Mouse (Mus musculus): ENCODE data around the gene Rb1.

Rb1 gene

GRCm38 (mm10) chr14:73334926-73335805 lies 9.5 kb upstream of the Rb1 start:
- no peak for DNase-seq (ENCODE audit: low spot score)

DNA sequence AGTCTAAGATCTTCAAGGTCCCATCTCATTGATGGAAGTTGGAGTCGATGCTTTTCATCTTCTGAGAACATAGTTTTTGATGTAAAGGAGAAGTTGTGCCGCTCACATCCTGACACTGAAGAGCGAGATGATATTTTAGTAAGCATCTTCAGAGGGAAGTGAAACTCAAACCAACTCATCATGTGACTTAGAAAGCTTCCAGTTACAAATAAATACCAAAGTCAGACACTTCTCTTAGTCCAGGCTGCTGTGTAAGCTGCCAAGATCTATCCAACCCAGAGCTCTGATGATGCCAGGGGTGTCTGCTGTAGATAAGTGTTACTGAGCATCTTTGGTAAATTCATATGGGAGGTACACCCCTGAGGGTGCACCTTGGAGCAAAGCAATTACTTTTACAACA lies 8.3 kb upstream of the Rb1 start:
- no peak for DNase-seq (ENCODE audit: low spot score)

DNA sequence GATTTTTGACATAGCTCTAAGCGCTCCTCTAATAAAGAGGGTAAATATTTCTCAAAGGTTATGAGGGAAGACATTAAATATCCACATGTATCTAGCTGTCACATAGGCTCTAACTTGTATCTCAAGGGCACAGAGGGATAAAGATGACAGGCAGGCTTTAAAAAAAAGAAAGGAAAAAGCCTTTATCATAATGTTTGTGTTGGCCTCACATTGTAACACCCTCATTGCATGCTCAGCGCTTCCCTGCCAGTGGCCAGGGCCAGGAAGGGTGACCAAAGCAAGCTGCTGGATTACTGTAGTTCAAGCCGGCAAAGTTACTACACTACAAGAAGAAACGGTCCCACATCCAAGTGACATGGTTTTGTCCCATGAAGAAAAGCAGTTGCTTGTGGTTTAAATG lies 5.8 kb upstream of the Rb1 start:
- DNase-seq (ENCODE audit: low spot score), result no peak

DNA sequence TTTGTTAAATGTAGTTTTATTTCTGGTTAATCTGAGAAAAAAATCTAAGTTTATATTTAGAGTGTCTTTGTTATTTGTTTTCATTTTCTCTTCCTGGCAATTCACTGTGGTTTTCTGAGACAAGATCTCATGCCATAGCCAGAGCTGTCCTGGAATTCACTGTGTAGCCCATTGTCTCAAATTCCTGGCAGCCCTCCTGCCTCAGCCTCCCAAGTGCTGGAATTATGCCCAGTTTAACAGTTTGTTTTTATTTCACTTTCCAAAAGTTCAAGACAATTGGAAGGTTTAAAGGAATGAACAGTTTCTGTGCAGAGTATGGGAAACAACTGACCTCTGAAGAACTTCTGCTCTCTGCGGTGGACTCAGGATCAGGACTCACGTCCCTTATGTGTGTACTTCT lies 4.2 kb upstream of the Rb1 start:
- no peak for DNase-seq (ENCODE audit: low spot score)

- no peak for DNase-seq (ENCODE audit: low spot score)
Measured at GRCm38 (mm10) chr14:73326511-73326910, 889 bp upstream of the Rb1 start.

GRCm38 (mm10) chr14:73324634-73325455 lies 777 bp downstream of the Rb1 start:
- DNase-seq (ENCODE audit: low spot score), result peak; percentile 51

GRCm38 (mm10) chr14:73323965-73324364 lies 1.7 kb downstream of the Rb1 start:
- DNase-seq (ENCODE audit: low spot score), result no peak

DNA sequence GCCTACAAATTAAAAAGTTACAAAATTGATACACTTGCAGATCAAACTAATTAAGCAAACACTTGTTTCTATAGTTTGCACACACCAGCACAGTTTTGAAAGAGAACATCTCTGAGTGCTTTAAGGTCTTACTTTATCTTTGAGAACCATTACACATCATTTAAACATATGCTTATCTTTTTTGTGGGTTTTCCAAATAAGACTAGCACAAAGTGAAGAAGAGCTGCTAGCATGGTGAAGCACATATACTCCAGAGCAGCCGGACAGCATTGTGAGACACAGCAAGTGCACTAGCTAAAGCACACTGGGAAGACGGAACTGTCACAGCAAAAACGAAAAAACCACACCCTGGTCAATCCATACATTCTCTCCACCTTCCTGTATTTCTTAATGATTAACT lies 3.5 kb downstream of the Rb1 start:
- DNase-seq (ENCODE audit: low spot score), result peak; percentile 29

- no peak for DNase-seq (ENCODE audit: low spot score)
Measured at GRCm38 (mm10) chr14:73316933-73317332, 8.7 kb downstream of the Rb1 start.

- DNase-seq (ENCODE audit: low spot score), result no peak
Measured at GRCm38 (mm10) chr14:73313864-73314263, 11.8 kb downstream of the Rb1 start.

GRCm38 (mm10) chr14:73313396-73313795 lies 12.2 kb downstream of the Rb1 start:
- DNase-seq (ENCODE audit: low spot score), result no peak

GRCm38 (mm10) chr14:73312909-73313308 lies 12.7 kb downstream of the Rb1 start:
- no peak for DNase-seq (ENCODE audit: low spot score)

DNA sequence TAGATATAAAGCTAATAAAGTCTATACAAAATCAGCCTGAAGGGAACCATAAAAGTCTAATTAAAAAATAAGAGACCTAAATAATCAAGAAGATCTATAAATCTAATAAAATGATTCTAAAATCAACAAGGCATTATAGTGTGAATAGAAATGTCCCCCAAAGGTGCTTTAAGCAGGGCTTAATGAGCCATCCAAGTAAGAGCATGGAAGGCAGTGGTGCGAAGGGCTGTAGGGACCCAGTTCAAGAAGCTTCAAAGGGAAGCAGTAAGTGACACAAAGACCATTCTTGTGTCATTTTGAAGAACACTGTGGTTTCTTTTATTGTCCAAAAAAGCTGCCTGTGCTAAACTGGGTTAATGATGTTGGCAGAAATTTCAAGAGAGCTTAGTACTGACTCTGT lies 18.1 kb downstream of the Rb1 start:
- no peak for DNase-seq (ENCODE audit: low spot score)

- no peak for DNase-seq (ENCODE audit: low spot score)
Measured at GRCm38 (mm10) chr14:73303193-73303592, 22.4 kb downstream of the Rb1 start.

DNA sequence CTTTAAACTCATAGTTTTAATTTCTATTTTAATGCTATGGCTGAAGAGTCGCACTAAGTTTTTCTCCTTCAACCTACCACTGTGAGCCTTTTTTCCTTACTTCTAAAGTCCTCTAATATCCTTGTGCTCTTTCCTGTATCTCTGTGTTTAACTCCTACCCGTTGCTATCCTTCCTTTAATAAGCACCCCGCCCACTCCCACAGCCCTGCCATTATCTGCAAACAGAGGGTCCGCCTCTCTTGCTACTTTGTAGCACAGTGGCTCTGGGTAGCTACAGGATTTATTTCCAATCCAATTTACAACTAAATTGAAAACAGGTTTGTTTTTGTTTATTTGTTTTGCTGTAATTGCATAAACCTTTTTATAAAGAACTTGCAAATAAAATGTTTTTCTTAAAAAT lies 23.8 kb downstream of the Rb1 start:
- DNase-seq (ENCODE audit: low spot score), result no peak

DNA sequence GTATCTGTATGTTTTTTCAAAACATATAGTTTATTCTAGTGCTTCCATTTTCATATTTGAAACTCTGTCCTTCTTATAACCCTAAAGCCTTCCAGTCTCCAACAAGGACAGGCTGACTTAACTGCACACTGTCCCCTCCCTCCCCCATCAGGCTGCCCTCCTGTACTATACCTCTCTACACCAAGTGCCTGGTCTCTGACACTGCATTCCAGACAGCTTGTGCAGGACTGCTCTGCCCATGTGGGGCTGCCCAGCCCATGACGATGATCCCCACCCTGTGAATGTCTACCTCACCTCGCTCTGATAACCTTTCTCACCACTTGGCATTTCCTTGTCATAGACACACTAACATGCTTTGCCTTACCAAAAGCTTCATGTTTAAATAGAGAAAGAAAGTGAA lies 30.1 kb downstream of the Rb1 start:
- no peak for DNase-seq (ENCODE audit: low spot score)

DNA sequence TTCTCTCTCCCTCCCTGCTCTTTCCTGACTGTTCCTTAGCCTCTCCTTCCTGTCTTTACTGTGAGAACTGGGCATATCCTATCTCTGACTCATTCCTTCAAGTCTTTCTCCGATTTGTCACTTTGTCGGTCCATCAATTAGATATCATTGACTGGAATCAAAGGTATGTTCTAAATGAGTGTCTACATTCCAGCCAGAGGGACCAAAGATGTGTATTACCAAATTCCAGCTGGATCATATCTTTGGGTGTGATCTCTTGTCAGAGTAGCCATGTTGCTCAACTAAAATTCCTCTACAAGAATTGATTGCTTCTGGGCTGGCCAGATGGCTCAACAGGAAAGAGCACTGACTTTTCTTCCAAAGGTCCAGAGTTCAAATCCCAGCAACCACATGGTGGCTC lies 32.0 kb downstream of the Rb1 start:
- DNase-seq (ENCODE audit: low spot score), result no peak

DNA sequence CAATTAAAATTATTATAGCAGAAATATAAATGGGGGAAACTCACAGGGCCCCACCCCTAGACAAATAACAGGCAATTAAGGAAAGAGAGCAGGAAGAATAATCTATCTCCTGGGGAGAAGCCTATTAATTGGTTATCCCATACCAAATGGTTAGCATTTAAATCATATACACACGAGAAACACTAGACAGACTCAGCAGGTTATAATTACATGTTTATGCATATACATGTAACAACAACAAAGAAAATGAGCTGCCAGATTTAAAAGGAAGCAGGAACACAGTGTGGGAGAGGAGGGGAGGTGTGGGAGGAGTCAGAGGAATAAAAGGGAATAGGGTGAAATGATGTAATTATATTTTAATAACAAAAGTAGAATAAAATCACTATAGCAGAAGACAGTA lies 33.2 kb downstream of the Rb1 start:
- no peak for DNase-seq (ENCODE audit: low spot score)

GRCm38 (mm10) chr14:73289915-73290314 lies 35.7 kb downstream of the Rb1 start:
- DNase-seq (ENCODE audit: low spot score), result no peak

- no peak for DNase-seq (ENCODE audit: low spot score)
Measured at GRCm38 (mm10) chr14:73280996-73281395, 44.6 kb downstream of the Rb1 start.

GRCm38 (mm10) chr14:73279096-73279495 lies 46.5 kb downstream of the Rb1 start:
- DNase-seq (ENCODE audit: low spot score), result no peak

GRCm38 (mm10) chr14:73271807-73272206 lies 53.8 kb downstream of the Rb1 start:
- DNase-seq (ENCODE audit: low spot score), result no peak

DNA sequence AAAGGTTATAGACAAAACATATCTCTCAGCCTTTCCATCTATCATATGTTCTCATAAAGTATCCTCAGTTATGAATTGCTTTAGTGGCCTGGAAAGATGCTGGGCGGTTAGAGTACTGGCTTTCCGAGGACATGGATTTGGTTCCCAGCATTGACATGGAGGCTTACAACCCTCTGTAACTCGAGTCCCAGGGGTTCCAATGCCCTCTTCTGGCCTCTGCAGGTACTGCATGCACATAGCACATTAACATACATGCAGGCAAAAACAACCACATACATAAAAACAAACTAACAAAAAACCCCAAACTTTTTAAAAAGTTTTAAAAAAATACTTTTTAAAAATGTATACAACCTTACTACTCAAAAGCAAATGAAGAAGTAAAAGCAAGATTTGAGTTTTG lies 59.5 kb downstream of the Rb1 start:
- DNase-seq (ENCODE audit: low spot score), result no peak

Data from spleen, adult 12 weeks (tissue).